Comparison of ENCODE assay signal across 9 mouse cellular contexts in genomic region chr10:91236844-91237243, GRCm38 (mm10). TPM values are rescaled to one million over a fixed set of nuclear protein-coding genes. Genes with fewer than 3 reads are reported as not detected.
DNase-seq lines count a peak whose midpoint lies in the region; ATAC-seq and TF ChIP-seq lines count a peak whose summit lies in the region.
"Had no signal": no experiment of that assay in that cellular context is flagged by ENCODE, and none has a peak within 500 bp of the region (broad histone marks: within the 10 kb centered on the region; RNA-seq: fewer than 3 reads in every experiment).

No protein-coding gene starts in this region.

- no peak overlapping the region for H3K9ac ChIP-seq in liver, embryonic 12.5 days
- H3K9ac ChIP-seq in liver, postnatal 0 days (replicated peaks) = no peak overlapping the region
- H3K9ac ChIP-seq: neural tube, embryonic 12.5 days had no signal

- peak; percentile 39 for DNase-seq in liver
- peak; percentile 78 for DNase-seq in adrenal gland, postnatal 14 days
- DNase-seq in heart, postnatal 4 days = peak; percentile 73
- peak; percentile 39 for DNase-seq in liver, postnatal 0 days
- DNase-seq in testis, postnatal 14 days (ENCODE audit: low spot score) = peak; percentile 47
- no peak for DNase-seq in thymus, adult 18-20 months

- TF ChIP-seq EP300 in liver, postnatal 0 days (IDR thresholded peaks at IDR 0.05; ENCODE audit: low read depth) = no peak

- TF ChIP-seq CTCF in embryonic fibroblast, embryonic 13.5 days (IDR thresholded peaks at IDR 0.05; ENCODE audit: borderline replicate concordance, insufficient read depth, low read length) = no peak
- peak; percentile 63 for TF ChIP-seq CTCF in liver, postnatal 0 days (IDR thresholded peaks at IDR 0.05; ENCODE audit: low read depth)

- no peaks in the 10 kb centered on the region for H3K4me1 ChIP-seq in liver, embryonic 12.5 days
- H3K4me1 ChIP-seq in embryonic fibroblast, embryonic 13.5 days (ENCODE audit: control insufficient read depth, insufficient read depth, low read length) = peaks cover 17% of the 10 kb centered on the region
- no peaks in the 10 kb centered on the region for H3K4me1 ChIP-seq in liver, postnatal 0 days (ENCODE audit: insufficient read depth)

- no peaks in the 10 kb centered on the region for H3K27me3 ChIP-seq in liver, embryonic 12.5 days (replicated peaks)
- no peaks in the 10 kb centered on the region for H3K27me3 ChIP-seq in liver, postnatal 0 days (ENCODE audit: insufficient read depth, low read length)
- H3K27me3 ChIP-seq: neural tube, embryonic 12.5 days had no signal

- H3K4me2 ChIP-seq in liver, embryonic 12.5 days = no peak overlapping the region
- H3K4me2 ChIP-seq in liver, postnatal 0 days (ENCODE audit: low read depth, low read length) = no peak overlapping the region
- H3K4me2 ChIP-seq: neural tube, embryonic 12.5 days had no signal

- no peak for TF ChIP-seq POLR2A in embryonic fibroblast, embryonic 13.5 days (IDR thresholded peaks at IDR 0.05; ENCODE audit: low read depth, low read length)

- WGBS in liver, embryonic 12.5 days (ENCODE audit: insufficient replicate concordance) = 42% methylated on average over 7 of the region's 7 CpGs
- WGBS in liver, postnatal 0 days (ENCODE audit: insufficient replicate concordance) = 22% methylated on average over 7 of the region's 7 CpGs

- H3K9me3 ChIP-seq in liver, embryonic 12.5 days (replicated peaks) = no peaks in the 10 kb centered on the region
- no peaks in the 10 kb centered on the region for H3K9me3 ChIP-seq in liver, postnatal 0 days (ENCODE audit: low read length)
- H3K9me3 ChIP-seq: neural tube, embryonic 12.5 days had no signal

- H3K27ac ChIP-seq in liver, embryonic 12.5 days = no peak overlapping the region
- 0 out of 2 replicates have a peak overlapping the region, but pooled peaks have one; percentile 38 for H3K27ac ChIP-seq in embryonic fibroblast, embryonic 13.5 days (ENCODE audit: insufficient read depth, low read length)
- no peak overlapping the region for H3K27ac ChIP-seq in liver, postnatal 0 days (ENCODE audit: low read depth)
- H3K27ac ChIP-seq: neural tube, embryonic 12.5 days had no signal

- no peak overlapping the region for H3K4me3 ChIP-seq in liver, embryonic 12.5 days
- no peak overlapping the region for H3K4me3 ChIP-seq in embryonic fibroblast, embryonic 13.5 days (ENCODE audit: insufficient read depth, low read length)
- H3K4me3 ChIP-seq in liver, postnatal 0 days (ENCODE audit: low read depth, low read length) = no peak overlapping the region
- H3K4me3 ChIP-seq: neural tube, embryonic 12.5 days had no signal

- no peaks in the 10 kb centered on the region for H3K36me3 ChIP-seq in liver, embryonic 12.5 days
- H3K36me3 ChIP-seq in liver, postnatal 0 days (replicated peaks; ENCODE audit: insufficient read depth, low read length) = no peaks in the 10 kb centered on the region
- H3K36me3 ChIP-seq: neural tube, embryonic 12.5 days had no signal

- no peak for ATAC-seq in liver, embryonic 12.5 days
- ATAC-seq in liver, postnatal 0 days = peak; percentile 38; the same call in 1 of the 2 replicates

RNA-seq across cellular contexts. Expression of gene Tmpo, which starts 55.7 kb away (rescaled TPM):
- polyA plus RNA-seq in liver, embryonic 12.5 days (2016; fragmentation: Nextera tagmentation; extraction: Ambion mirVana) = 215 and 229 TPM in 2 replicates
- 117 and 128 TPM in 2 replicates for total RNA-seq in adrenal gland, postnatal 14 days (2021)
- 97.8 and 164 TPM in 2 replicates for polyA plus RNA-seq in embryonic fibroblast, embryonic 13.5 days (2011; ENCODE audit: insufficient read length, low read depth, missing spikeins)
- total RNA-seq in heart, postnatal 4 days (2021) = 100 to 1,000 TPM; 186 to 192 TPM
- polyA plus RNA-seq in liver, postnatal 0 days (2015; fragmentation: Nextera tagmentation; extraction: Ambion mirVana) = 64.1 and 69.0 TPM in 2 replicates

Comparison
In these comparisons a context has a peak if more than half of its experiments do, and no peak if none do; other contexts are left out.
1. DNase-seq: peak in liver (single experiment), adrenal gland, postnatal 14 days (single experiment), heart, postnatal 4 days (single experiment), liver, postnatal 0 days (single experiment) and testis, postnatal 14 days (single experiment); none in thymus, adult 18-20 months (0 of 2).